Mouse (Mus musculus): ENCODE results near the gene Kcnj10.
A peak's percentile ranks its signal among the peaks of the same experiment; 100 is the strongest.

Kcnj10 gene

GRCm38 (mm10) chr1:172329616-172330015, 11.4 kb upstream of the Kcnj10 start:
- no peak for DNase-seq (ENCODE audit: low spot score in 2 of 2)

GRCm38 (mm10) chr1:172331422-172331947, 9.5 kb upstream of the Kcnj10 start:
- DNase-seq (ENCODE audit: low spot score in 2 of 2), result no peak

- DNase-seq (ENCODE audit: low spot score in 2 of 2), result no peak
Measured at GRCm38 (mm10) chr1:172332925-172333324, 8.1 kb upstream of the Kcnj10 start.

- no peak for DNase-seq (ENCODE audit: low spot score in 2 of 2)
Measured at GRCm38 (mm10) chr1:172333512-172333911, 7.5 kb upstream of the Kcnj10 start.

GRCm38 (mm10) chr1:172335804-172336203, 5.2 kb upstream of the Kcnj10 start:
- DNase-seq (ENCODE audit: low spot score in 2 of 2), result no peak

GRCm38 (mm10) chr1:172337411-172338185, 3.4 kb upstream of the Kcnj10 start:
- DNase-seq (ENCODE audit: low spot score in 2 of 2), result no peak

- DNase-seq (ENCODE audit: low spot score in 2 of 2), result no peak
Measured at GRCm38 (mm10) chr1:172341386-172341785, 376 bp downstream of the Kcnj10 start.

- DNase-seq (ENCODE audit: low spot score in 2 of 2), result no peak
Measured at GRCm38 (mm10) chr1:172342729-172343128, 1.7 kb downstream of the Kcnj10 start.

- DNase-seq (ENCODE audit: low spot score in 2 of 2), result no peak
Measured at GRCm38 (mm10) chr1:172343914-172344313, 2.9 kb downstream of the Kcnj10 start.

GRCm38 (mm10) chr1:172344820-172345219, 3.8 kb downstream of the Kcnj10 start:
- DNase-seq (ENCODE audit: low spot score in 2 of 2), result no peak

GRCm38 (mm10) chr1:172346707-172347106, 5.7 kb downstream of the Kcnj10 start:
- no peak for DNase-seq (ENCODE audit: low spot score in 2 of 2)

- no peak for DNase-seq (ENCODE audit: low spot score in 2 of 2)
Measured at GRCm38 (mm10) chr1:172347382-172347781, 6.4 kb downstream of the Kcnj10 start.

- DNase-seq (ENCODE audit: low spot score in 2 of 2), result no peak
Measured at GRCm38 (mm10) chr1:172349504-172349903, 8.5 kb downstream of the Kcnj10 start.

GRCm38 (mm10) chr1:172349916-172350812, 9.2 kb downstream of the Kcnj10 start:
- DNase-seq (ENCODE audit: low spot score in 2 of 2), result no peak

- no peak for DNase-seq (ENCODE audit: low spot score in 2 of 2)
Measured at GRCm38 (mm10) chr1:172352001-172352400, 11.0 kb downstream of the Kcnj10 start.

GRCm38 (mm10) chr1:172352453-172352852, 11.4 kb downstream of the Kcnj10 start:
- DNase-seq (ENCODE audit: low spot score in 2 of 2), result no peak

GRCm38 (mm10) chr1:172355336-172355735, 14.3 kb downstream of the Kcnj10 start:
- DNase-seq (ENCODE audit: low spot score in 2 of 2), result no peak

GRCm38 (mm10) chr1:172357550-172357949, 16.5 kb downstream of the Kcnj10 start:
- peak; percentile 38 to 71 for DNase-seq (ENCODE audit: low spot score in 2 of 2)

GRCm38 (mm10) chr1:172358341-172358740, 17.3 kb downstream of the Kcnj10 start:
- no peak for DNase-seq (ENCODE audit: low spot score in 2 of 2)

GRCm38 (mm10) chr1:172364684-172365083, 23.7 kb downstream of the Kcnj10 start:
- no peak for DNase-seq (ENCODE audit: low spot score in 2 of 2)

- no peak for DNase-seq (ENCODE audit: low spot score in 2 of 2)
Measured at GRCm38 (mm10) chr1:172368768-172369418, 27.9 kb downstream of the Kcnj10 start.

GRCm38 (mm10) chr1:172376198-172376667, 35.2 kb downstream of the Kcnj10 start, which contains the start of gene Pigm:
Gene Pigm, plus strand, starts transcription at chr1:172376546.
- peak; percentile 96 for DNase-seq (ENCODE audit: low spot score in 2 of 2)

Measured in urinary bladder, postnatal 4 days (tissue).